Mouse (Mus musculus): ENCODE results near the gene Rasa4. TPM values are rescaled to one million over a fixed set of nuclear protein-coding genes. Genes with fewer than 3 reads are reported as not detected.

Gene Rasa4
- 1 to 10 TPM; 2.1 to 6.5 TPM for polyA plus RNA-seq (2017; shearing (Covaris generic))

GRCm38 (mm10) chr5:136083669-136084107 is at the start of gene Rasa4:
Gene Rasa4 (plus strand): TSS chr5:136083916.

GRCm38 (mm10) chr5:136038258-136039214 is 45.2 kb upstream of the Rasa4 start, which contains the start of gene Upk3b:
Gene Upk3b (plus strand): TSS chr5:136038496.

GRCm38 (mm10) chr5:136054301-136055077 is 29.2 kb upstream of the Rasa4 start, which contains the start of gene Upk3bl:
Gene Upk3bl (plus strand): TSS chr5:136054492.

GRCm38 (mm10) chr5:136115891-136116783 is 32.4 kb downstream of the Rasa4 start, which contains the start of gene Polr2j:
Gene Polr2j (plus strand): TSS chr5:136116631.

GRCm38 (mm10) chr5:136135571-136136291 is 52.0 kb downstream of the Rasa4 start, which contains the start of the genes Lrwd1 and Alkbh4:
Gene Lrwd1 (minus strand): TSS chr5:136136074.
Gene Alkbh4 (plus strand): TSS chr5:136136146.

Other genes with a start within 250 kb of the Rasa4 start
- gene Hspb1, start 196.0 kb upstream of the Rasa4 start, polyA plus RNA-seq (2017; shearing (Covaris generic)) = 1 to 10 TPM; 1.5 to 4.0 TPM
- 10 to 100 TPM; 52.2 to 59.4 TPM for gene Ywhag, start 149.3 kb upstream of the Rasa4 start, polyA plus RNA-seq (2017; shearing (Covaris generic))
- 1 to 10 TPM in 1 of 2 experiments, under 1 TPM in 1; 0.76 to 3.0 TPM for gene Ssc4d, start 109.4 kb upstream of the Rasa4 start, polyA plus RNA-seq (2017; shearing (Covaris generic))
- 1 to 10 TPM in 1 of 2 experiments, under 1 TPM in 1; 0.16 to 1.3 TPM for gene Zp3, start 103.8 kb upstream of the Rasa4 start, polyA plus RNA-seq (2017; shearing (Covaris generic))
- 10 to 100 TPM; 18.7 to 19.3 TPM for gene Dtx2, start 89.1 kb upstream of the Rasa4 start, polyA plus RNA-seq (2017; shearing (Covaris generic))
- under 1 TPM; 0.05 to 0.62 TPM for gene Upk3b, start 45.4 kb upstream of the Rasa4 start, polyA plus RNA-seq (2017; shearing (Covaris generic))
- not detected for gene Upk3bl, start 29.4 kb upstream of the Rasa4 start, polyA plus RNA-seq (2017; shearing (Covaris generic))
- 100 to 1,000 TPM; 147 to 148 TPM for gene Polr2j, start 32.7 kb downstream of the Rasa4 start, polyA plus RNA-seq (2017; shearing (Covaris generic))
- gene Lrwd1, start 52.2 kb downstream of the Rasa4 start, polyA plus RNA-seq (2017; shearing (Covaris generic)) = 10 to 100 TPM; 44.4 to 47.7 TPM
- gene Alkbh4, start 52.2 kb downstream of the Rasa4 start, polyA plus RNA-seq (2017; shearing (Covaris generic)) = 10 to 100 TPM; 55.0 to 82.9 TPM
- 100 to 1,000 TPM in 1 of 2 experiments, 10 to 100 TPM in 1; 68.7 to 135 TPM for gene Orai2, start 86.8 kb downstream of the Rasa4 start, polyA plus RNA-seq (2017; shearing (Covaris generic))
- 10 to 100 TPM; 41.4 to 54.0 TPM for gene Prkrip1, start 115.0 kb downstream of the Rasa4 start, polyA plus RNA-seq (2017; shearing (Covaris generic))
- gene Sh2b2, start 162.6 kb downstream of the Rasa4 start, polyA plus RNA-seq (2017; shearing (Covaris generic)) = under 1 TPM; 0.29 to 0.71 TPM

Data from inflammation-experienced regulatory T-cells (primary cell).